Mouse (Mus musculus) hindbrain, embryonic 13.5 days (tissue): ENCODE data around the gene Sat2. TPM values are rescaled to one million over a fixed set of nuclear protein-coding genes. Genes with fewer than 3 reads are reported as not detected.

ENCODE experiments used
- ATAC-seq: fragments of 200-750 bp; cut with Nextera tagmentation; 2 replicates; pipeline ENCODE4 v1.8.0; 2017; ENCODE audit warnings: moderate TSS enrichment; ENCODE audit not compliant: low FRiP score
- H3K27ac ChIP-seq: fragments of 300-500 bp; sonication (generic); 2 replicates; pipeline ENCODE4 v1.5.1; 2015; ENCODE audit warnings: inconsistent platforms, mild to moderate bottlenecking, moderate library complexity
- H3K27me3 ChIP-seq: fragments of 300-500 bp; sonication (generic); 2 replicates; pipeline ENCODE4 v1.6.1; 2015; ENCODE audit warnings: mild to moderate bottlenecking, inconsistent platforms
- H3K36me3 ChIP-seq: fragments of 300-500 bp; sonication (generic); 2 replicates; pipeline ENCODE4 v1.6.1; 2015; ENCODE audit warnings: mild to moderate bottlenecking, inconsistent platforms
- H3K4me1 ChIP-seq: fragments of 300-500 bp; sonication (generic); replicated peaks from 2 replicates; pipeline ENCODE4 v1.6.1; 2015; ENCODE audit warnings: inconsistent platforms
- H3K4me2 ChIP-seq: fragments of 300-500 bp; sonication (generic); 2 replicates; pipeline ENCODE4 v1.6.1; 2015; ENCODE audit warnings: inconsistent platforms, mild to moderate bottlenecking, moderate library complexity
- H3K4me3 ChIP-seq: fragments of 300-500 bp; sonication (generic); 2 replicates; pipeline ENCODE4 v1.5.1; 2015; ENCODE audit warnings: mild to moderate bottlenecking, inconsistent platforms
- H3K9ac ChIP-seq: fragments of 300-500 bp; sonication (generic); 2 replicates; pipeline ENCODE4 v1.6.1; 2015; ENCODE audit warnings: mild to moderate bottlenecking, inconsistent platforms
- H3K9me3 ChIP-seq: fragments of 300-500 bp; sonication (generic); 2 replicates; pipeline ENCODE4 v1.6.1; 2016; ENCODE audit warnings: inconsistent platforms
- WGBS: fragments of 180-500 bp; shearing (Covaris S2); methylation state at CpG from one replicate; pipeline ENCODE4 v1.1.7; 2015; 5-methylcytosine and 5-hydroxymethylcytosine counted together
- polyA plus RNA-seq: library from polyadenylated mRNA; unstranded; fragments of >200 nt; fragmentation: Nextera tagmentation; extraction: Ambion mirVana; gene quantifications from 2 replicates; pipeline ENCODE4 v1.2.1, GENCODE M21; 2015

Gene Sat2
- polyA plus RNA-seq, 1 experiment from 2014 or later: 28.1 TPM

DNA sequence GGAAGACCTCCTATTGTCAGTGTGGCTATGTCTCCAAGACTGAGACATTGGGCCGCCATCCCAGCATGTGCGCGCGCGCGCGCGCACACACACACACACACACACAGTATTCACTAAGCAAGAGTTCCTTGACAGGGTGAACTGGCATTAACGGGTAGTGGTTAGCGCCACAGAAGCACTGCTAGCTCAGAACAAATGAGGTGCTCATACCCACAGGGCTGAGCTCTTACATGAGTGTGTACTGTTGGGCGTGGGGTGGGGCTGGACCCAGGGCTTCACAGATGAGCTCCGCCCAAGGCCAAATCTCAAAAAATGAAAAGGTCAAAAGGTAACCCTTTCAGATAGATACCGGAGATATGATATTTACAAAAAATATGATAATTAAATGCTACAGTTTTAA is 36.9 kb upstream of the Sat2 start:
- WGBS: 96% methylated on average over 13 of the region's 13 CpGs
- peaks cover 12% of the 10 kb centered on the region for H3K4me1 ChIP-seq
- no peak overlapping the region for H3K27ac ChIP-seq
- no peak for ATAC-seq
- H3K36me3 ChIP-seq: peaks cover 29% of the 10 kb centered on the region
- no peak overlapping the region for H3K4me3 ChIP-seq
- no peak overlapping the region for H3K9ac ChIP-seq
- no peaks in the 10 kb centered on the region for H3K27me3 ChIP-seq
- no peak overlapping the region for H3K4me2 ChIP-seq
- H3K9me3 ChIP-seq: no peaks in the 10 kb centered on the region

DNA sequence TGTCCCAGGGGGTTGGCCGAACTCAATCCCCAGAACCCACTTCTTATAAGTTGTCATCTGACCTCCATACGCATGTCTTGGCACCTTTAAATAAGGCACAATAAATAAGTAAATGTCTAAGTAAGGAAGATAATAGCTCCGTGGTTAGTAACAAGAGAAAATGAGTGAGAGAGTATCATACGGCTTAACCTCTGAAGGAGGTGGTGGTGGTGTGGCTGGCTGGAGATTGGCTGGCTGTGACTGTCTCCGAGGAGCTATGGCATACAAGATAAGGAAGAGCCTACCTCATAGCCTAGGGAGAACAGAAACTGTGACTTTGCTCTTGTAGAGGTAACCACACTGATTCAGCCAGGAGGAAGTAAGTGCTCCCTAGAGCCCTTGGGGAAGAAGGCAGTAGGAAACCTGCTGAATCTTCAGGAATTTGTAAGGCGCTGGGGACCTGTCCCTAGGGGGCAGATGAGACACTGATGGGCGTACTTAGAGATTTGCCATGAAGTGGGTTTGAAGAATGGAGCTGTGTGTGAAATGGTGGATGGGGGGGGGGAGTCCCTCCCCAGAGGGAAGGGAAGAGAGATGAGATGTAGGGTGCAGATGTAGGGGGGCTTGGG is 36.0 kb upstream of the Sat2 start:
- Histone ChIP-seq H3K4me1 (peaks cover 12% of the 10 kb centered on the region), H3K4me3 (no peak overlapping the region), H3K27me3 (no peaks in the 10 kb centered on the region), H3K4me2 (no peak overlapping the region), H3K9ac (no peak overlapping the region), H3K9me3 (no peaks in the 10 kb centered on the region), H3K27ac (no peak overlapping the region), H3K36me3 (peaks cover 38% of the 10 kb centered on the region)
- 80% methylated on average over 7 of the region's 7 CpGs for WGBS
- ATAC-seq: no peak

DNA sequence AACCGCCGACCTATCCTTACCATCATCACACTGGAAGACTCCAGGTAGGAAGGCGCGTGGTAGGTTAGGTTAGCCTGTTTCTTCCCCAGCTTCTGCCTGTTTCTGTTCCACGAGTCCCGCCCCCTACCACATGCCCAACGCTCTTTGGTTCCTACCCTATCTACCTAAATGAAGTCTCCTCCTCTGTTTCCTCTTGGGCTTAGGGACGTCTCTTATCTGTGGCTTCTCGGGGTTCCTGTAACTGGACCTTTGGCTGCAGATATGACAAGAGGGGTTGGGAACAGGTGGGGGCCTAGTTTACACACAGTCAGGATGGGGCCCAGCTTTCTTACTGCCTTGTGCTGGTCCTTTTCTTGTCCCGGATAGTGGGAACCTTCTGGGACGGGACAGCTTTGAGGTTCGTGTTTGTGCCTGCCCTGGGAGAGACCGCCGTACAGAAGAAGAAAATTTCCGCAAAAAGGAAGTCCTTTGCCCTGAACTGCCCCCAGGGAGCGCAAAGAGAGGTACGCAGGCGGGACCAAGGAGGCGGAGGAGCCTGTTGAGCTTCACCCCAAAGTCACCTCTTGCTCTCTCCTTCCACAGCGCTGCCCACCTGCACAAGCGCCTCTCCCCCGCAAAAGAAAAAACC is 32.5 kb upstream of the Sat2 start:
- no peaks in the 10 kb centered on the region for H3K4me1 ChIP-seq
- no peak overlapping the region for H3K9ac ChIP-seq
- peaks cover 66% of the 10 kb centered on the region for H3K36me3 ChIP-seq
- H3K9me3 ChIP-seq: no peaks in the 10 kb centered on the region
- ATAC-seq: no peak
- no peaks in the 10 kb centered on the region for H3K27me3 ChIP-seq
- H3K4me3 ChIP-seq: no peak overlapping the region
- H3K4me2 ChIP-seq: no peak overlapping the region
- no peak overlapping the region for H3K27ac ChIP-seq
- WGBS: 96% methylated on average over 22 of the region's 22 CpGs

DNA sequence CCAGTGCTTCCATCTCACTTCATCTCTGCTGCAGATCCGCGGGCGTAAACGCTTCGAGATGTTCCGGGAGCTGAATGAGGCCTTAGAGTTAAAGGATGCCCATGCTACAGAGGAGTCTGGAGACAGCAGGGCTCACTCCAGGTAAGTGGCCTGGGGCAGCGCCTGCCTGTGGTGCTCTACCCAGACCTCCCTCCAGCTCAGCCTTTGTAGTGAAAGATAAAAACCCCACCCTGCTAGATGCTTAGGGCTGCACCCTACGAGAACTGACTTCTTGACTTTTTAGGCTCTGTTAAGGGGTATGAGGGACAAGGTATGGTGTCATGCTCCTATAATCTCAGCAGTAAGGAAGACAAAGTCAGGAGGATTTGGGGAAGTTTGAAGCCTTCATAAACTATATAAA is 31.2 kb upstream of the Sat2 start:
- H3K9ac ChIP-seq: no peak overlapping the region
- H3K9me3 ChIP-seq: no peaks in the 10 kb centered on the region
- H3K36me3 ChIP-seq: peaks cover 72% of the 10 kb centered on the region
- H3K4me1 ChIP-seq: no peaks in the 10 kb centered on the region
- H3K4me2 ChIP-seq: no peak overlapping the region
- no peak overlapping the region for H3K27ac ChIP-seq
- ATAC-seq: no peak
- WGBS: 93% methylated on average over 8 of the region's 8 CpGs
- H3K27me3 ChIP-seq: no peaks in the 10 kb centered on the region
- H3K4me3 ChIP-seq: no peak overlapping the region

DNA sequence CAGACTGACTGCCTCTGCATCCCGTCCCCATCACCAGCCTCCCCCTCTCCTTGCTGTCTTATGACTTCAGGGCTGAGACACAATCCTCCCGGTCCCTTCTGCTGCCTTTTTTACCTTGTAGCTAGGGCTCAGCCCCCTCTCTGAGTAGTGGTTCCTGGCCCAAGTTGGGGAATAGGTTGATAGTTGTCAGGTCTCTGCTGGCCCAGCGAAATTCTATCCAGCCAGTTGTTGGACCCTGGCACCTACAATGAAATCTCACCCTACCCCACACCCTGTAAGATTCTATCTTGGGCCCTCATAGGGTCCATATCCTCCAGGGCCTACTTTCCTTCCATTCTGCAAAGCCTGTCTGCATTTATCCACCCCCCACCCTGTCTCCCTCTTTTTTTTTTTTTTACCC is 30.4 kb upstream of the Sat2 start:
- peaks cover 73% of the 10 kb centered on the region for H3K36me3 ChIP-seq
- H3K9ac ChIP-seq: no peak overlapping the region
- WGBS: 83% methylated on average over 3 of the region's 3 CpGs
- H3K4me3 ChIP-seq: no peak overlapping the region
- H3K4me1 ChIP-seq: no peaks in the 10 kb centered on the region
- no peaks in the 10 kb centered on the region for H3K9me3 ChIP-seq
- no peaks in the 10 kb centered on the region for H3K27me3 ChIP-seq
- H3K4me2 ChIP-seq: no peak overlapping the region
- H3K27ac ChIP-seq: no peak overlapping the region
- no peak for ATAC-seq

DNA sequence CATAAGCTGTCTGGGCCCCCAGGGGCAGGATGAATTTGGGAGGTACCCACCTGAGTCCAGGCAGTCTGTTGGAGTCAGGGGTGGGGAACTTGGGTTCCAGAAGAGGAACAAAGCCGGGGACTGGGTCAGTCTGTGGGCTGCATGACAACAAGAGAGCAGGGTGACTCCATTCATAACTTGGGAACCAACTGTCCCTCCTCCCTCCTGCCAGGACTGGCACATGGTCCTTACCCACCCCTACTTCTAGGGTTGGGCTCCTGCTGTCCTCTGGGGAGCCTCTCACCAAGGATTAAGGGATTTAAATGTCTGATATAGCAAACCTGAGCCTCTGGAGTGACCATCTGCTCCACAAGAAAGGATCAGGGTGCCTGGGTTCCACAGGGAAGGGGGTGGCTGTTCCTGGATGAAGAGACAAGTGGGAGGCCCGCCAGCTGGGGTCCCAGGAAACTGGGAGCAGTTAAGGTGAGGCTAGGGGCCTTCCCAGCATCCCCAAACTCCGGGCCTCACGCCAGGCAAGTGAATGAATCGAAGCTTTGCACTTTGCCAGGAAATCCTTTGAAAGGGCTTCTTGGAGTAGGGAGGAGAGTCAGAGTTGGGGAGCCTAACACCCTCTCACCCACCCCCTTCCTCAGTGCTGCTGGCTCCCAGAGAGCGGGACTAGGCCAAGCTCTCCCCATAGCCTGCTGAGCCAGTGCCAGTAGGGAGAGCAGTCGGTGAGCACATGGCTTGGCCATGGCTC is 29.8 kb upstream of the Sat2 start:
- Histone ChIP-seq H3K4me2 (no peak overlapping the region), H3K9ac (no peak overlapping the region), H3K9me3 (no peaks in the 10 kb centered on the region), H3K27ac (peak overlapping the region; percentile 55; the same call in 1 of the 2 replicates), H3K4me1 (no peaks in the 10 kb centered on the region), H3K27me3 (no peaks in the 10 kb centered on the region), H3K36me3 (peaks cover 73% of the 10 kb centered on the region), H3K4me3 (no peak overlapping the region)
- WGBS: 82% methylated on average over 7 of the region's 7 CpGs
- ATAC-seq: peak; percentile 72; the same call in 1 of the 2 replicates

DNA sequence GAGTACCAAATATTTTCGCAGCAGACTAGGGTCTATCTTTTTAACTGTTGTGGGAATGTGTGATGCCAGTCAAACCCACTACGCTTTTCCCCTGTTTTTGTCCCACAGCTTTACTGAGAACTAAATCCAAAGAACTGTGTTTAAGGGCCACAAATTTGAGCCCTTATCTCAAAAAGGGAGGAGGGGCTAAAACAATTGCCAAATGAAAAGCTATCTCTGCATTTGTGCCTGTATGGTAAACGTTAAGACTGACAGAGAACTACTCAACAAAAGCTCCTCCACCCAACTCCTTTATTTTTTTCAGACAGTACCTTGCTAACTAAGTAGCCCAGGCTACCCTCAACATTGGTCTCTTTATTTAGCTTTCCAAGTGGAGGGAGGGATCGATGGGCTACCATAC is 29.0 kb upstream of the Sat2 start:
- no peak overlapping the region for H3K27ac ChIP-seq
- H3K36me3 ChIP-seq: peaks cover 65% of the 10 kb centered on the region
- 90% methylated on average over 4 of the region's 4 CpGs for WGBS

DNA sequence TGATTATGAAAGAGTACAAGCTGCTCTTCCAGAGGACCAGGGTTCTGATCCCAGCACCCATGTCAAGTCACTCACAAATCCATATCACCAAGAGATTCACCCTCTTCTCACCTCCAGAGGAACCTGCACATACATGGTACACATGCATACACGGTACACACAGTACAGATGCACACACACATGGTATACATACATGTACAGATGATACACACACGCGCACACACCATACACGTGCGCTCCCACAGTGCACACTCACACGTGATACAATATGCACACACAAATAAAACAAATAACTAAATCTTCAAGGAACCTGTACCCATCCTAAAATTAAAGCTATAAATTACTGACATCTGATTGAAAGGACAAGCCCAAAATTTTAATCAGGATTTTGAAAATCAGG is 27.0 kb upstream of the Sat2 start:
- 97% methylated on average over 6 of the region's 6 CpGs for WGBS
- Histone ChIP-seq H3K4me1 (peaks cover 7% of the 10 kb centered on the region), H3K36me3 (peaks cover 45% of the 10 kb centered on the region), H3K9me3 (no peaks in the 10 kb centered on the region), H3K27me3 (no peaks in the 10 kb centered on the region), H3K4me3 (no peak overlapping the region), H3K9ac (no peak overlapping the region), H3K4me2 (no peak overlapping the region), H3K27ac (no peak overlapping the region)
- no peak for ATAC-seq

More for the DNA sequence above, 29.0 kb upstream of the Sat2 start:
- Histone ChIP-seq H3K27me3 (no peaks in the 10 kb centered on the region), H3K9me3 (no peaks in the 10 kb centered on the region), H3K4me1 (no peaks in the 10 kb centered on the region), H3K4me2 (no peak overlapping the region), H3K4me3 (no peak overlapping the region), H3K9ac (no peak overlapping the region)
- ATAC-seq: no peak

DNA sequence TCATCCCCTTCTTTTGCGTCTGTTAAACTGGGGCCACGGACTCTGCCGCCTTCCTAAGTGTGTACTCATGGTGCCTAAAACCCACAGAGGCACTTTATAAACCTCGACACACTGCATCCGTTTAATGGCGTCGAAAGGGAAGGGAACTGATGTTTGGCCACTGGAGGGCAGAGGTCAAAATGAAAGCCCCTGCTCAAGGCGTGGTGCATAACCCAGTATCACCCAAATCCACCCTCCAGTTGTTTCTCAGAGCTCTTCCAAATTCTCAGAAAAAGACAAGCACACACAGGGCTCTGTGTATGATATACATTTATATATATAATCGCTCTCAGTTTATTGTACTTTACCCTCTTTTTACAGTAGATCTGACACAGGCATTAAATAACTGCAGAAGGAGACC is 22.4 kb upstream of the Sat2 start:
- H3K27ac ChIP-seq: peak overlapping the region; percentile 56; the same call in 1 of the 2 replicates
- 9% methylated on average over 9 of the region's 9 CpGs for WGBS
- ATAC-seq: no peak

DNA sequence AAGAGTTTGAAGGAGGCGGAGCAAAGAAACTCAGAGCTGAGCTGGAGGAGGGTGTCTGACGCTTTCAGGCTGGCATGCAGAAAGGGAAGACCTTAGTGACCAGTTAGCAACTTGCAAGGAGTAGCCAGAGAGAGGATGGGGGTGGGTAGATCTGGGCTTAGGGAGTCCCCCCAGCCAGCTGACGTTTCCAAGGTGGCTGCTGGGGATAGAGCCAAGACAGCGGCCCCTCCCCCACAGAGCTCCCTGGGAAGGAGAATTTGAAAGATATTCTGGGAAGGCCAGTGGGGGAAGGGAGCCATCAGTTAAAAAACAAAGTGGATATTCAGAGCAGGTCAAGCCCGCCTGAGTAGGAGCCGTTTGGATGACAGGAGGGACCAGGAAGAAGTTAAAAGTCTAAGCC is 21.7 kb upstream of the Sat2 start:
- Histone ChIP-seq H3K4me3 (no peak overlapping the region), H3K9me3 (no peaks in the 10 kb centered on the region), H3K4me2 (peak overlapping the region; percentile 18; the same call in 1 of the 2 replicates), H3K4me1 (peaks cover 47% of the 10 kb centered on the region), H3K9ac (peak overlapping the region; percentile 55; the same call in 1 of the 2 replicates), H3K36me3 (peaks cover 17% of the 10 kb centered on the region), H3K27ac (peak overlapping the region; percentile 56), H3K27me3 (peaks cover 13% of the 10 kb centered on the region; the same call in 1 of the 2 replicates)
- 8% methylated on average over 6 of the region's 6 CpGs for WGBS
- peak; percentile 69; the same call in 1 of the 2 replicates for ATAC-seq

More for the DNA sequence above, 22.4 kb upstream of the Sat2 start:
- Histone ChIP-seq H3K27me3 (peaks cover 13% of the 10 kb centered on the region; the same call in 1 of the 2 replicates), H3K9ac (peak overlapping the region; percentile 55), H3K36me3 (peaks cover 21% of the 10 kb centered on the region), H3K9me3 (no peaks in the 10 kb centered on the region), H3K4me2 (peak overlapping the region; percentile 18; the same call in 1 of the 2 replicates), H3K4me3 (no peak overlapping the region), H3K4me1 (peaks cover 40% of the 10 kb centered on the region)

DNA sequence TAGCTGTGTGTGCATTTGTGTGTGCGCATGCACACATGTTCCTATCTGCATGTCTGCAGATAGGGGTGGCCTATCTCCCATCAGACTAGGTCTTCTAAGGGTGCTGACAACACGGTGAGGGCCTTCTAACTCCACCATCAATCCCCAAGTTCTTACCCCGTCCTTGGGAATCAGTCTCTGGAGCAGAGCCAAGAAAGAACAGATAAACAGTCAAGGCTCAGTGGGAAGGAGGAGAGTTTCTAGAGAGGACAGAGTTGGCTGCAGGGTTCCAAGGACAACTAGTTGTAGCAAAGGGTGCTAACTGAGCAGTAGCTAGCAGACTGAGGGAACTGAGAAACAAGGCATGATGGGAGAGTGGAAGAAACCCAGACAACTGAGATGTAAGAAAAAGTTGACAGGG is 20.1 kb upstream of the Sat2 start:
- 77% methylated on average over 3 of the region's 3 CpGs for WGBS
- Histone ChIP-seq H3K27ac (no peak overlapping the region), H3K36me3 (peaks cover 13% of the 10 kb centered on the region), H3K4me1 (peaks cover 52% of the 10 kb centered on the region), H3K27me3 (peaks cover 13% of the 10 kb centered on the region; the same call in 1 of the 2 replicates), H3K9me3 (no peaks in the 10 kb centered on the region), H3K9ac (no peak overlapping the region; the same call in 1 of the 2 replicates), H3K4me2 (no peak overlapping the region), H3K4me3 (no peak overlapping the region)
- no peak for ATAC-seq

DNA sequence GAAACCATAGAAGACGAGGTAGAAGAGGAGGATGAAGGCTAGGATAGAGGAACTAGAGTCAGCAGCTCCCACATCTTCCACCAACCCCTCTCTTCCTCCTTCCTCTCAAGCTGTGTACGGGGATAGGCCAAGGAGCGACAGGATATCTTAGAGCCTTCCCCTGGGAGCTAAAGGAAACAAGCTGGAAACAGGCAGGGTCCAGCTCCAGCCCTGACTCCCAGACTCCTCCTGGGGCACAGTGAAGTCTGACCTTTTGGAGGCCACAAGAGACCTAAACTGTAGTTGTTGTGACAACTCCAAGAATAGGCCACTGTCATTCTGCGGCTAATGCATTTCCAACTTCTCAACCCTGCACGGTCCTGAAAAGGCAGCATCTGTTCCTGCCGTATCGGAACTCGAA is 18.3 kb upstream of the Sat2 start:
- Histone ChIP-seq H3K4me3 (peak overlapping the region; percentile 73; the same call in 1 of the 2 replicates), H3K27me3 (peaks cover 13% of the 10 kb centered on the region; the same call in 1 of the 2 replicates), H3K9me3 (no peaks in the 10 kb centered on the region), H3K4me2 (peak overlapping the region; percentile 100), H3K27ac (0 out of 2 replicates have a peak overlapping the region, but pooled peaks have one; percentile 23), H3K4me1 (peaks cover 52% of the 10 kb centered on the region), H3K36me3 (peaks cover 13% of the 10 kb centered on the region), H3K9ac (no peak overlapping the region)
- WGBS: 77% methylated on average over 8 of the region's 8 CpGs
- ATAC-seq: no peak
